Mouse (Mus musculus): Measurements from ENCODE around the gene Itga3. TPM values are rescaled to one million over a fixed set of nuclear protein-coding genes. Genes with fewer than 3 reads are reported as not detected.

Gene Itga3
- polyA plus RNA-seq, 1 experiment from 2014 or later, result 20.3 TPM

GRCm38 (mm10) chr11:95008661-95009628, 67.7 kb downstream of the Itga3 start:
- Histone ChIP-seq H3K27ac (replicated peaks) (peak overlapping the region; percentile 97), H3K4me1 (peaks cover 66% of the 10 kb centered on the region), H3K9me3 (replicated peaks) (no peaks in the 10 kb centered on the region)

GRCm38 (mm10) chr11:95007418-95007817, 69.2 kb downstream of the Itga3 start:
- no peak overlapping the region for H3K9ac ChIP-seq (replicated peaks)
- WGBS, result 79% methylated on average over 3 of the region's 3 CpGs
- peaks cover 33% of the 10 kb centered on the region for H3K36me3 ChIP-seq
- H3K9me3 ChIP-seq (replicated peaks), result no peaks in the 10 kb centered on the region
- no peak overlapping the region for H3K4me3 ChIP-seq (replicated peaks)
- H3K4me1 ChIP-seq, result peaks cover 53% of the 10 kb centered on the region
- ATAC-seq (ENCODE audit: low FRiP score), result no peak
- no peaks in the 10 kb centered on the region for H3K27me3 ChIP-seq (replicated peaks)
- peak overlapping the region; percentile 80 for H3K4me2 ChIP-seq
- H3K27ac ChIP-seq (replicated peaks), result peak overlapping the region; percentile 85

More at GRCm38 (mm10) chr11:95008661-95009628, 67.7 kb downstream of the Itga3 start:
- Histone ChIP-seq H3K9ac (replicated peaks) (peak overlapping the region; percentile 96), H3K4me3 (replicated peaks) (peak overlapping the region; percentile 96), H3K4me2 (peak overlapping the region; percentile 82), H3K36me3 (peaks cover 18% of the 10 kb centered on the region), H3K27me3 (replicated peaks) (no peaks in the 10 kb centered on the region)
- ATAC-seq (ENCODE audit: low FRiP score), result peak; percentile 9
- whole genome bisulfite sequencing, result 29% methylated on average over 15 of the region's 15 CpGs

DNA sequence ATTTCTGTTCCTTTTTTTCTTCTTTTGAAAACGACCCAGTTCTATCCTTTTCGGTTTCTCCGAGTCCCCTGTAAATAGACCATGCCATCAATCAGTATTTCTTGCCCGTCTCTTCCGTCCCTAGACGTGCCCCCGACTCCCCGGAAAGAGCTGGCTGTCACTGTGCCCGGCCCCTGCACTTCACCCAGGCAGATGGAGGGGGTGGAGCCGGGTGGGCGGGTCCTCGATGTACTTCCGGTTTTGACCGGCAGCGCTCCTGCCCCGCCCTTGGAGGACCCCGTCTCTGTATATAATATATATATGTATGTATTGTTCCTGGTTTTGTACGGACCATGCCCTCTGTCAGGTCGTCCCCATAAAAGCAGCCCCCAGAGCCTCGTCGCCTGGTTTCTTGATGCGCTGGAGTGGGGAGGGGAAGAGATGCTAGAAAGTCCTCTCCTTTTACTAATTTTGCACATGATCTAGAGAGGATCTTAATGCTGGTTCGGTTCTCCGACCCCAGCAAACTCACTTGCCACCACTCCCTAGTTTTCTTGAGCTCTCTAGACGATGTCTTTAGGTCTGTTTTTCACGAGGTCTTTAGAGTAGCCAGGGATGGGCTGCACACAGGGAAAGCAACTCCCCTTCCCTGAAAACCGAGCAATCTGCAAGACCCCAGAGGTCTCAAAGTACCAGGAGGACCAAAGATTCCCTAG, 69.9 kb downstream of the Itga3 start:
- H3K36me3 ChIP-seq, result peaks cover 40% of the 10 kb centered on the region
- no peaks in the 10 kb centered on the region for H3K27me3 ChIP-seq (replicated peaks)
- H3K4me3 ChIP-seq (replicated peaks), result peak overlapping the region; percentile 42
- H3K9ac ChIP-seq (replicated peaks), result peak overlapping the region; percentile 51
- peak overlapping the region; percentile 80 for H3K4me2 ChIP-seq
- WGBS, result under 1% methylated on average over 27 of the region's 27 CpGs
- peak overlapping the region; percentile 85 for H3K27ac ChIP-seq (replicated peaks)
- peak; percentile 64 for ATAC-seq (ENCODE audit: low FRiP score)
- H3K4me1 ChIP-seq, result peaks cover 45% of the 10 kb centered on the region
- H3K9me3 ChIP-seq (replicated peaks), result no peaks in the 10 kb centered on the region

DNA sequence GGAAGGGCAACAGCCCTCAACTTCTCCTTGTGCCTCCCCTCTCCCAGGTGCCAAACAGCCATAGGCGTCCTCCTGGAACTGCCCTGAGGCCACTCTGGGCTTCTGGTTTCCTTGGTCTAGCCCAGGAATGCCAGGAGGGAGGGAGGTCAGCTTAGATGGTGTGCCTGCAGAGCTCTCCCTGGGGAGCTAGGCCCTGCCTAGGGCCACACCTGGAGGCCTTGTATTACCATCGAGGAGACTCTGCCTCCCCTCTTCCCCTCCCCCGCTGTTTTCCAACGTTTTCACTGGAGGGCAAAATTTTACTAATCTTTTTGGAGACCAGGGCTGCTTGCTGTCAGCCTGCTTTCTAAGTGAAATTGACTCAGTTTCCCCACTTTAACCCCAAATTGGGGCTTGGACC, 70.6 kb downstream of the Itga3 start:
- peaks cover 42% of the 10 kb centered on the region for H3K4me1 ChIP-seq
- H3K27ac ChIP-seq (replicated peaks), result peak overlapping the region; percentile 85
- peak overlapping the region; percentile 51; the same call in 1 of the 2 replicates for H3K9ac ChIP-seq (replicated peaks)
- H3K36me3 ChIP-seq, result peaks cover 45% of the 10 kb centered on the region
- WGBS, result 43% methylated on average over 4 of the region's 4 CpGs
- H3K4me2 ChIP-seq, result peak overlapping the region; percentile 80
- no peaks in the 10 kb centered on the region for H3K9me3 ChIP-seq (replicated peaks)
- ATAC-seq (ENCODE audit: low FRiP score), result no peak
- H3K27me3 ChIP-seq (replicated peaks), result no peaks in the 10 kb centered on the region
- peak overlapping the region; percentile 42 for H3K4me3 ChIP-seq (replicated peaks)

DNA sequence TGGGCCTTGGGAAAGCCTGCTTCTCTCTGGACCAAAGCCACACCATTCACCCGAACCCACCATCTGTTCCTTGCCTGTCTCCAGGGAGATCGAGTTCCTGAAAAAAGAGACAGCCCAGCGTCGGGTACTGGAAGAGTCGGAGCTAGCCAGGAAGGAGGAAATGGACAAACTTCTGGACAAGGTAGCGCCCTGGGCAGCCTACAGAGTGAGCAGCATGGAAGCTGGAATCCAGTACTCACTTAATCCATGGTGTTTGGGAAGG, 71.7 kb downstream of the Itga3 start:
- no peak for ATAC-seq (ENCODE audit: low FRiP score)
- WGBS, result 66% methylated on average over 6 of the region's 6 CpGs
- Histone ChIP-seq H3K4me3 (replicated peaks) (no peak overlapping the region), H3K9me3 (replicated peaks) (no peaks in the 10 kb centered on the region), H3K4me1 (peaks cover 49% of the 10 kb centered on the region), H3K4me2 (no peak overlapping the region), H3K36me3 (peaks cover 51% of the 10 kb centered on the region), H3K27ac (replicated peaks) (no peak overlapping the region), H3K27me3 (replicated peaks) (no peaks in the 10 kb centered on the region), H3K9ac (replicated peaks) (no peak overlapping the region)

DNA sequence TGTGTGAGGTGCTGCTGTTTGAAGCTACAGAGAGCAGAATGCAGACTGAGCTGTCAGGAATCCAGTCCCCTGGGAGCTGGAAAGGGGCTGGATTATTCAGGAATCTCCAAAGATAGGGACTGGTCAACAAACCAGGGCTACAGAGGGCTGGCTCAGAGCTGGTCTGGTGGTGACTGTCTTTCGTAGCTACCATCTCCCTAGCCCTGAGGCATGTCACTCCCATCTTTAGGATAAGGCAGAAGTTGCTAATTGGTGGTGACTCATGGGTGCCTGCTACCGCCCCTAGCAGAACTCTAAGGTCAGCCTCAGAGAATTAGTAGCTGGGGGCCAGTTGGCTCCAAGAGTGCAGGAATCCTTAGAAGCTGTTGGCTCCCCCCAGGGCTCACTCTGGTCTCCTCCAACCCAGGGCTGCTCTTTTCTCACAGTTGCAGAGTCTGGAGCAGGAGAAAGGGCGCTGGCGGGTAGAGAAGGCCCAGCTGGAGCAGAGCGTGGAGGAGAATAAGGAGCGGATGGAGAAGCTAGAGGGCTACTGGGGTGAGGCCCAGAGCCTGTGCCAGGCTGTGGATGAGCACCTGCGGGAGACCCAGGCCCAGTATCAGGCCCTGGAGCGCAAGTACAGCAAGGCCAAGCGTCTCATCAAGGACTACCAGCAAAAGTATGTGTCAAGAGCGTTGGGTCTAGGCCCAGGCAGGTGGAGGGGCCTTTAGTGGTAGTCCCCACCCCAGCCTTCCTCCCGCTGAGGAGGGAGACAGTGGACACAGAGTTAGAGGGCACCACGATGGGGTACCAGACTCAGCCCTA, 72.3 kb downstream of the Itga3 start:
- H3K9me3 ChIP-seq (replicated peaks), result no peaks in the 10 kb centered on the region
- H3K4me2 ChIP-seq, result no peak overlapping the region
- H3K36me3 ChIP-seq, result peaks cover 55% of the 10 kb centered on the region
- H3K4me1 ChIP-seq, result peaks cover 47% of the 10 kb centered on the region
- 90% methylated on average over 12 of the region's 12 CpGs for WGBS
- no peak for ATAC-seq (ENCODE audit: low FRiP score)
- H3K4me3 ChIP-seq (replicated peaks), result no peak overlapping the region
- H3K27me3 ChIP-seq (replicated peaks), result no peaks in the 10 kb centered on the region
- H3K9ac ChIP-seq (replicated peaks), result no peak overlapping the region
- no peak overlapping the region for H3K27ac ChIP-seq (replicated peaks)

- Histone ChIP-seq H3K36me3 (peaks cover 71% of the 10 kb centered on the region), H3K4me3 (replicated peaks) (no peak overlapping the region), H3K9me3 (replicated peaks) (no peaks in the 10 kb centered on the region), H3K27ac (replicated peaks) (no peak overlapping the region), H3K4me2 (no peak overlapping the region), H3K4me1 (peaks cover 41% of the 10 kb centered on the region), H3K9ac (replicated peaks) (no peak overlapping the region), H3K27me3 (replicated peaks) (no peaks in the 10 kb centered on the region)
- ATAC-seq (ENCODE audit: low FRiP score), result no peak
- 94% methylated on average over 8 of the region's 8 CpGs for WGBS
Measured at GRCm38 (mm10) chr11:95002705-95003104, 73.9 kb downstream of the Itga3 start.

DNA sequence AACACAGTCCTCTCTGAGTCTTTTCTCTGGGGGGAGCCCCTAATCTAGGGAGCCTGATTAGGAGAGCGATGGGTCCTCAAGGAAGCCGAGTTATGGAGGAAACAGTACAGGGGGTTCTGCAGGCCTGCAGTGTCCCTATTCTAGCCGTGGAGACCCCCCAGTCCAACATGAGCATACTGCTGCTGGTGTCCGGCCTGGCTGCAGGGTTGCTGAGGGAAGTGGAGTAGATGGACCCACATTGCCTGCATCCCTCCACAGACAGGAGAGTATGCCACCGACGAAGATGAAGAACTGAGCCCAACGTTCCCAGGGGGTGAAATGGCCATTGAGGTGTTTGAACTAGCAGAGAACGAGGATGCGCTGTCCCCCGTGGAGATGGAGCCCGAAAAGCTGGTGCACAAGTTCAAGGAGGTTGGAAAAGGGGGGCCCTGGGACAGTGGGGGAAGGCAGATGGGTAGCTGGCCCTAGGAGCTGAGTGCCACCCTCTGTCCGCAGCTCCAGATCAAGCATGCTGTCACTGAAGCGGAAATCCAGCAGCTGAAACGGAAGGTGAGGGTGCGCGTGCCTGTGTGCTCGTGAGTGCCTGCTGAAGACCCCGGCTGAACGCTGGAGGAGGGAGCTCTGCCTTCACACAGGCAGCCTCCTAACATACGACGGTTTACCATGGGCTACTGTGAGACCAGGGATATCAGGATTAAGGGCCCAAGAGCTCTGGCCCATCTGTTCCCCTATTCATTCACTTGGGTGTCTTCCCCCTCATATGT, 74.8 kb downstream of the Itga3 start:
- Histone ChIP-seq H3K4me3 (replicated peaks) (no peak overlapping the region), H3K36me3 (peaks cover 80% of the 10 kb centered on the region), H3K4me1 (peaks cover 40% of the 10 kb centered on the region), H3K9ac (replicated peaks) (no peak overlapping the region), H3K9me3 (replicated peaks) (no peaks in the 10 kb centered on the region), H3K27ac (replicated peaks) (no peak overlapping the region), H3K27me3 (replicated peaks) (no peaks in the 10 kb centered on the region), H3K4me2 (no peak overlapping the region)
- ATAC-seq (ENCODE audit: low FRiP score), result no peak
- 84% methylated on average over 21 of the region's 21 CpGs for WGBS

GRCm38 (mm10) chr11:95001058-95001457, 75.5 kb downstream of the Itga3 start:
- no peak overlapping the region for H3K4me3 ChIP-seq (replicated peaks)
- H3K9ac ChIP-seq (replicated peaks), result no peak overlapping the region
- WGBS, result 2% methylated on average over 8 of the region's 8 CpGs
- H3K27me3 ChIP-seq (replicated peaks), result no peaks in the 10 kb centered on the region
- H3K27ac ChIP-seq (replicated peaks), result peak overlapping the region; percentile 61
- peaks cover 86% of the 10 kb centered on the region for H3K36me3 ChIP-seq
- peaks cover 40% of the 10 kb centered on the region for H3K4me1 ChIP-seq
- no peaks in the 10 kb centered on the region for H3K9me3 ChIP-seq (replicated peaks)
- ATAC-seq (ENCODE audit: low FRiP score), result no peak
- H3K4me2 ChIP-seq, result peak overlapping the region; percentile 9; the same call in 1 of the 2 replicates

- H3K36me3 ChIP-seq, result peaks cover 82% of the 10 kb centered on the region
- peak overlapping the region; percentile 17; the same call in 1 of the 2 replicates for H3K9ac ChIP-seq (replicated peaks)
- 31% methylated on average over 4 of the region's 4 CpGs for WGBS
- no peak overlapping the region for H3K4me3 ChIP-seq (replicated peaks)
- H3K27ac ChIP-seq (replicated peaks), result peak overlapping the region; percentile 61
- peak overlapping the region; percentile 9; the same call in 1 of the 2 replicates for H3K4me2 ChIP-seq
- H3K4me1 ChIP-seq, result peaks cover 41% of the 10 kb centered on the region
- H3K27me3 ChIP-seq (replicated peaks), result no peaks in the 10 kb centered on the region
- no peak for ATAC-seq (ENCODE audit: low FRiP score)
- no peaks in the 10 kb centered on the region for H3K9me3 ChIP-seq (replicated peaks)
Measured at GRCm38 (mm10) chr11:95000548-95000947, 76.1 kb downstream of the Itga3 start.

DNA sequence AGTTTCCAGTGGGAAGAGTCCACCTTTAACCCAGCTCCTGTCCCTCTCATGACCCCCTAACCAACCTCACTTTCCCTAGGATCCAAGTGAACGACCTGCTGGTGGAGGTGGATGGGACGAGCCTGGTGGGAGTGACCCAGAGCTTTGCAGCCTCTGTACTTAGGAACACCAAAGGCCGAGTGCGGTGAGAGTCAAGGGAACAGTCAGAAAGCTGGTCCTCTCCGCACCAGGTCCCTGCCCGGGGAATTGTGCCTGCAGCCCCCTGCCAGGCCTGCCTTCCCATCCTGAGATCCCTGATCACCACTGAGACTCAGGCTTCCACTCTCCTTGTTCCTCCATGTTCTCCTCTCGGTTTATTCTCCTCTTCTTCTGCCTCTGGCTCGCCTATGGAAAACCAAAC, 76.5 kb downstream of the Itga3 start:
- H3K9ac ChIP-seq (replicated peaks), result peak overlapping the region; percentile 17; the same call in 1 of the 2 replicates
- ATAC-seq (ENCODE audit: low FRiP score), result no peak
- WGBS, result 78% methylated on average over 8 of the region's 8 CpGs
- no peak overlapping the region for H3K4me3 ChIP-seq (replicated peaks)
- peaks cover 78% of the 10 kb centered on the region for H3K36me3 ChIP-seq
- H3K27me3 ChIP-seq (replicated peaks), result no peaks in the 10 kb centered on the region
- no peaks in the 10 kb centered on the region for H3K9me3 ChIP-seq (replicated peaks)
- H3K4me1 ChIP-seq, result peaks cover 45% of the 10 kb centered on the region
- H3K27ac ChIP-seq (replicated peaks), result no peak overlapping the region
- H3K4me2 ChIP-seq, result no peak overlapping the region
